Mouse (Mus musculus) lung, postnatal 0 days (tissue): Measurements from ENCODE around the gene Osmr. TPM values are rescaled to one million over a fixed set of nuclear protein-coding genes. Genes with fewer than 3 reads are reported as not detected.

Experiments used
- ATAC-seq: fragments of 200-750 bp; cut with Nextera tagmentation; 2 replicates; pipeline ENCODE4 v1.8.0; 2017; ENCODE audit warnings: moderate library complexity
- DNase-seq: peaks from one replicate; pipeline ENCODE4 v3.0.0-alpha.2; 2016; ENCODE audit warnings: low spot score
- H3K27ac ChIP-seq: fragments of 300-500 bp; sonication (generic); 2 replicates; pipeline ENCODE4 v1.5.1; 2014; ENCODE audit warnings: antibody characterized with exemption, mild to moderate bottlenecking, low read length, mixed read lengths
- H3K27me3 ChIP-seq: fragments of 300-500 bp; sonication (generic); replicated peaks from 2 replicates; pipeline ENCODE4 v1.6.1; 2014; ENCODE audit warnings: low read length, mixed read lengths; ENCODE audit not compliant: insufficient read depth
- H3K36me3 ChIP-seq: fragments of 300-500 bp; sonication (generic); 2 replicates; pipeline ENCODE4 v1.6.1; 2014; ENCODE audit warnings: low read length, mixed read lengths; ENCODE audit not compliant: insufficient read depth
- H3K4me1 ChIP-seq: fragments of 300-500 bp; sonication (generic); 2 replicates; pipeline ENCODE4 v1.6.1; 2014; ENCODE audit warnings: antibody characterized with exemption, low read depth, low read length, mixed read lengths; ENCODE audit not compliant: insufficient read depth
- H3K4me2 ChIP-seq: fragments of 300-500 bp; sonication (generic); replicated peaks from 2 replicates; pipeline ENCODE4 v1.6.1; 2014; ENCODE audit warnings: low read depth, mild to moderate bottlenecking, low read length, moderate library complexity, mixed read lengths
- H3K4me3 ChIP-seq: fragments of 300-500 bp; sonication (generic); 2 replicates; pipeline ENCODE4 v1.5.1; 2014; ENCODE audit warnings: low read depth, low read length
- H3K9ac ChIP-seq: fragments of 300-500 bp; sonication (generic); replicated peaks from 2 replicates; pipeline ENCODE4 v1.6.1; 2014; ENCODE audit warnings: low read depth, mild to moderate bottlenecking
- H3K9me3 ChIP-seq: fragments of 300-500 bp; sonication (generic); 2 replicates; pipeline ENCODE4 v1.6.1; 2016; ENCODE audit warnings: low read length, mixed read lengths
- CTCF ChIP-seq: IDR thresholded peaks from 2 replicates; pipeline ENCODE4 v1.5.1; 2016; ENCODE audit warnings: antibody characterized with exemption, mild to moderate bottlenecking
- EP300 ChIP-seq: IDR thresholded peaks from 2 replicates; pipeline ENCODE4 v1.6.1; 2016; ENCODE audit warnings: antibody characterized with exemption, mild to moderate bottlenecking, control low read depth
- WGBS: fragments of 180-500 bp; shearing (Covaris S2); extraction: QIAGEN DNeasy Blood & Tissue Kit; methylation state at CpG from one replicate; pipeline ENCODE4 v1.1.7; 2014; 5-methylcytosine and 5-hydroxymethylcytosine counted together
- polyA plus RNA-seq: library from polyadenylated mRNA; unstranded; fragments of >200 nt; fragmentation: Nextera tagmentation; extraction: Ambion mirVana; gene quantifications from 2 replicates; pipeline ENCODE4 v1.2.1, GENCODE M21; 2015

Gene Osmr
- polyA plus RNA-seq, 1 experiment from 2014 or later: 8.2 TPM

- no peak for TF ChIP-seq EP300
- TF ChIP-seq CTCF: no peak
- 53% methylated on average over 7 of the region's 7 CpGs for WGBS
- Histone ChIP-seq H3K27ac (no peak overlapping the region), H3K9me3 (no peaks in the 10 kb centered on the region), H3K4me3 (no peak overlapping the region), H3K27me3 (no peaks in the 10 kb centered on the region), H3K4me1 (no peaks in the 10 kb centered on the region), H3K36me3 (peaks cover 68% of the 10 kb centered on the region), H3K4me2 (no peak overlapping the region), H3K9ac (no peak overlapping the region)
- peak; percentile 49 for DNase-seq
- ATAC-seq: peak; percentile 49; the same call in 1 of the 2 replicates
Measured at GRCm38 (mm10) chr15:6790011-6790410, 84.8 kb downstream of the Osmr start.

DNA sequence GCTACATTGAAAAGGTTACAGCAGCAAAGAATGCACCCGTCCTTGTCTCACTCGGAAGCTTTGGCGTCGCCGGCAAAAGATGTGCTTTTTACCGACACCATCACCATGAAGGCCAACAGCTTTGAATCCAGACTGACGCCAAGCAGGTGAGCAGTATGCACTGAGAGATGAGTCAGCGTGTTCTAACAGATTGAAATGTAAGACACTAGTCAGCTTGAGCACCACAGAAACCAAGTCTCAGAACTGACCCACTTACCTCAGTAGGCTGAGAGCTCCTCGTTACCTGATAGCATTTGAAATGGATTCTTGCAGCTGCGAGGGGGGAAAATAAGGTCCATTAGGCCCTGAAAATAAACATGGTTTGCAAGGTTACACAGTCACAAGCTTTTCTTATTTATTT lies 87.5 kb downstream of the Osmr start:
- Histone ChIP-seq H3K4me3 (no peak overlapping the region), H3K4me1 (no peaks in the 10 kb centered on the region), H3K27ac (no peak overlapping the region), H3K9ac (no peak overlapping the region), H3K9me3 (no peaks in the 10 kb centered on the region), H3K36me3 (peaks cover 65% of the 10 kb centered on the region), H3K27me3 (no peaks in the 10 kb centered on the region), H3K4me2 (no peak overlapping the region)
- ATAC-seq (no peak), DNase-seq (no peak)
- 92% methylated on average over 10 of the region's 10 CpGs for WGBS
- TF ChIP-seq EP300 (no peak), CTCF (no peak)

GRCm38 (mm10) chr15:6786212-6786611 lies 88.6 kb downstream of the Osmr start:
- no peak for DNase-seq
- no peak for TF ChIP-seq CTCF
- no peak for TF ChIP-seq EP300
- Histone ChIP-seq H3K4me3 (no peak overlapping the region), H3K9me3 (no peaks in the 10 kb centered on the region), H3K4me1 (no peaks in the 10 kb centered on the region), H3K27ac (no peak overlapping the region), H3K4me2 (no peak overlapping the region), H3K36me3 (peaks cover 69% of the 10 kb centered on the region), H3K9ac (no peak overlapping the region), H3K27me3 (no peaks in the 10 kb centered on the region)
- ATAC-seq: no peak
- WGBS: 93% methylated on average over 10 of the region's 10 CpGs

GRCm38 (mm10) chr15:6772265-6772664 lies 102.5 kb downstream of the Osmr start:
- Histone ChIP-seq H3K4me1 (no peaks in the 10 kb centered on the region), H3K27ac (no peak overlapping the region), H3K27me3 (no peaks in the 10 kb centered on the region), H3K9me3 (no peaks in the 10 kb centered on the region), H3K9ac (no peak overlapping the region), H3K4me2 (no peak overlapping the region), H3K4me3 (no peak overlapping the region), H3K36me3 (peaks cover 35% of the 10 kb centered on the region)
- ATAC-seq: no peak
- no peak for TF ChIP-seq EP300
- TF ChIP-seq CTCF: no peak
- no peak for DNase-seq
- 81% methylated on average over 3 of the region's 3 CpGs for WGBS

Other genes with a start within 250 kb of the Osmr start
- 35.5 and 43.7 TPM in 2 replicates for gene Rictor, start 166.6 kb downstream of the Osmr start, polyA plus RNA-seq
- 29.7 and 35.5 TPM in 2 replicates for gene Lifr, start 215.6 kb upstream of the Osmr start, polyA plus RNA-seq